Mouse (Mus musculus) large intestine, adult 2 months (tissue): Measurements from ENCODE around the gene Slc35g2. TPM values are rescaled to one million over a fixed set of nuclear protein-coding genes. Genes with fewer than 3 reads are reported as not detected.

Experiments
- DNase-seq: peaks from one replicate; pipeline ENCODE4 v3.0.0-alpha.2; 2012; ENCODE audit warnings: low read depth, low spot score
- WGBS: fragments of 180-500 bp; shearing (Covaris S2); methylation state at CpG from one replicate; pipeline ENCODE4 v1.1.7; 2018; 5-methylcytosine and 5-hydroxymethylcytosine counted together
- polyA plus RNA-seq: library from polyadenylated mRNA; depleted of rRNA; stranded (reverse); fragments of >200 nt; gene quantifications from 2 replicates; pipeline ENCODE4 v1.2.3, GENCODE M21; 2012

The Slc35g2 gene
- polyA plus RNA-seq, 1 experiment = 2.7 TPM

- no peak for DNase-seq
- 7% methylated on average over 32 of the region's 32 CpGs for whole genome bisulfite sequencing
Measured at GRCm38 (mm10) chr9:100569798-100570625, 878 bp downstream of the Slc35g2 start.

GRCm38 (mm10) chr9:100560251-100560890, 10.5 kb downstream of the Slc35g2 start:
- DNase-seq = no peak
- WGBS = 90% methylated on average over 10 of the region's 10 CpGs

- no peak for DNase-seq
Measured at GRCm38 (mm10) chr9:100558991-100559390, 11.9 kb downstream of the Slc35g2 start.

- no peak for DNase-seq
- WGBS = 84% methylated on average over 4 of the region's 4 CpGs
Measured at GRCm38 (mm10) chr9:100558023-100558573, 12.8 kb downstream of the Slc35g2 start.

GRCm38 (mm10) chr9:100555686-100556085, 15.2 kb downstream of the Slc35g2 start:
- 46% methylated on average over 5 of the region's 5 CpGs for WGBS
- DNase-seq = no peak

GRCm38 (mm10) chr9:100548313-100548712, 22.6 kb downstream of the Slc35g2 start:
- 99% methylated on average over 2 of the region's 2 CpGs for WGBS
- no peak for DNase-seq

- DNase-seq = no peak
- 2% methylated on average over 9 of the region's 9 CpGs for WGBS
Measured at GRCm38 (mm10) chr9:100546594-100546910, 24.3 kb downstream of the Slc35g2 start.

GRCm38 (mm10) chr9:100545715-100546593, 24.9 kb downstream of the Slc35g2 start, which contains the start of gene Nck1:
TSS of gene Nck1 (minus strand) at chr9:100546134.
- peak; percentile 89 for DNase-seq
- under 1% methylated on average over 93 of the region's 93 CpGs for WGBS

GRCm38 (mm10) chr9:100544948-100545714, 25.8 kb downstream of the Slc35g2 start:
- 1% methylated on average over 38 of the region's 38 CpGs for WGBS
- DNase-seq = no peak

GRCm38 (mm10) chr9:100535618-100536262, 35.1 kb downstream of the Slc35g2 start:
- WGBS = 76% methylated on average over 2 of the region's 2 CpGs
- no peak for DNase-seq

GRCm38 (mm10) chr9:100534686-100535085, 36.2 kb downstream of the Slc35g2 start:
- WGBS = 85% methylated on average over 3 of the region's 3 CpGs
- no peak for DNase-seq

- 61% methylated on average over 3 of the region's 3 CpGs for WGBS
Measured at GRCm38 (mm10) chr9:100532847-100533505, 37.9 kb downstream of the Slc35g2 start.

GRCm38 (mm10) chr9:100531296-100531695, 39.6 kb downstream of the Slc35g2 start:
- WGBS = 35% methylated on average over 1 of the region's 1 CpGs
- no peak for DNase-seq

More at GRCm38 (mm10) chr9:100532847-100533505, 37.9 kb downstream of the Slc35g2 start:
- no peak for DNase-seq

GRCm38 (mm10) chr9:100525225-100525624, 45.7 kb downstream of the Slc35g2 start:
- WGBS = 75% methylated on average over 2 of the region's 2 CpGs

GRCm38 (mm10) chr9:100522029-100522428, 48.9 kb downstream of the Slc35g2 start:
- DNase-seq = no peak

More at GRCm38 (mm10) chr9:100525225-100525624, 45.7 kb downstream of the Slc35g2 start:
- DNase-seq = no peak

GRCm38 (mm10) chr9:100520586-100520985, 50.3 kb downstream of the Slc35g2 start:
- 1% methylated on average over 2 of the region's 2 CpGs for WGBS
- peak; percentile 51 for DNase-seq

More at GRCm38 (mm10) chr9:100522029-100522428, 48.9 kb downstream of the Slc35g2 start:
- WGBS = 52% methylated on average over 2 of the region's 2 CpGs

GRCm38 (mm10) chr9:100520012-100520411, 50.9 kb downstream of the Slc35g2 start:
- WGBS = 93% methylated on average over 3 of the region's 3 CpGs
- DNase-seq = no peak

- 85% methylated on average over 2 of the region's 2 CpGs for WGBS
- DNase-seq = no peak
Measured at GRCm38 (mm10) chr9:100507581-100507980, 63.3 kb downstream of the Slc35g2 start.
